Mouse (Mus musculus) c-Kit-negative CD71-positive TER-119-positive erythroid progenitor cells, embryonic 14.5 days (primary cell): ENCODE results near the gene Ccdc150.

ENCODE experiments used
- DNase-seq: peaks from one replicate; pipeline ENCODE4 v3.0.0-alpha.2; 2013; ENCODE audit warnings: low read depth, low spot score

Ccdc150 gene

GRCm38 (mm10) chr1:54250158-54250866 is at the start of gene Ccdc150:
TSS of gene Ccdc150 (plus strand) at chr1:54250683.
- peak; percentile 11 for DNase-seq

- DNase-seq, result no peak
These were observed 30.2 kb upstream of the Ccdc150 start for GRCm38 (mm10) chr1:54220273-54220672.

- no peak for DNase-seq
These were observed 7.8 kb upstream of the Ccdc150 start for GRCm38 (mm10) chr1:54242722-54243121.

DNA sequence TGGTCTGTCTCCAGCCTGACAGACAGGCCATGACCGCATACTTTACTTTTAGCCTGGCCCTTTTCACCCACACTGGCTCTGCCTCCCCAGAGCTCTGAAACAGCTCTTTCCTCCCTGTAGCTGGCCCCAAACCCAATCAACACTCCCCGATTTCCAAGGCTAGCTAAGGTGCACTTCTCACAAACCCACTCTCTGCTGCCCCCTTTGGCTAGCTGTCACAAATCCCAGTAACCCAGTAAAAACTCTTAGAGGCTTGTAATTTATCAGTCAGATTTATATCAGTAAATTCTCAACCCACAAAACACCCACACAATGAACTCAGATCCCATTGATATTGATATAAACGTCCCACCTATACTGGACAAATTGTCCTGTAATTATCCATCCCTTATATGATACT is 25.1 kb downstream of the Ccdc150 start:
- DNase-seq, result no peak

DNA sequence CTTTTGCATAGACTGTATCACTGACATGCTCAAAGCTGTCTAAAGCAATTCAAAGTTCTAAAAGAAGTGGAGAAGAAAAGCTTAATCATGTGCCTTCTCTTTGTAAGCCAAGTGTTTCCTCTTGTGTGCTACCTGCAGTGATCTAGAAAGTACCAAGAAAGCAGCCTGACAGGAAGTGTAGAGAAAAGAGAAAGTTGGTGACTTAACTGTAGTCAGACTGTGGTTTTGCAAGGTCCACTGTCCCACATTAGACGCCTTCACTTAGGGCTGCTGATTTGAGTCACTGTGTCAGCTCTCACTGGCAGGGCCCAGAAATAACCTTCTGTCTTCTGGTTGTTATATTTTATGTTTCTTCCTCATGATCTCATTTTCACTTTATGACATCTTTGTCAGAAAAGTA is 29.1 kb downstream of the Ccdc150 start:
- DNase-seq, result no peak

DNA sequence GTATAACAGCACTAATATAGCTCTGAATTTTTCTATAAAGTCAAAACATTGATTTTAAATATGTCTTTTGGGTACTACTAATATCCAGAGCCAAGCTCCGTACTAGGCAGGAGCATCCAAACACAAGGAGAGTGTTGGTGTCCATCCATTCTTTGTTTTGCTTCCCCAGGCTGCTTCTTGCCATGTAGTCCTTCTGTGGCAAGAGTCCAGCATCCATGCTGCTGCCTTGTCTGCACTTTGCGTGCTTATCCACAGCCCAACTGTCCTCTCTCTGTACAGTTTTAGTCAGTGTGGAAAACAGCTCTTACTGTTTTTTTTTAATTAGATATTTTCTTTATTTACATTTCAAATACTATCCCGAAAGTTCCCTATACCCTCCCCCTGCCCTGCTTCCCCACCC is 30.2 kb downstream of the Ccdc150 start:
- DNase-seq, result no peak

DNA sequence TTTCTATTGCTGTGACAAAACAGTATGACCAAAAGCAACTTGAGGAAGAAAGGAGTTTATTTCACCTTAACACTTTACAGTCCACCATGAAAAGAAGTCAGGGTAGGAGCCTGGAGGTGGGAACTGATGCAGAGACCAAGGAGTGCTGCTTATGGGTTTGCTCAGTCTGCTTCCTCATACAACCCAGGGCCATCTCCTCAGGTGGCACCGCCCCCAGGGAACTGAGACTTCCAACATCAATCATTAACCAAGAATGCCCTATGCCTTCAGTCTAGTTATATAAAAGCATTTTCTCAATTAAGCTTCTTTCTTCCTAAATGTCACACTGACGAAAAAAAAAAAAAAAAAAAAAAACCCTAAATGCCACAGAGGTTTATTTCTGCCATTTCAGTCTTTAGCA is 55.9 kb downstream of the Ccdc150 start:
- no peak for DNase-seq

DNA sequence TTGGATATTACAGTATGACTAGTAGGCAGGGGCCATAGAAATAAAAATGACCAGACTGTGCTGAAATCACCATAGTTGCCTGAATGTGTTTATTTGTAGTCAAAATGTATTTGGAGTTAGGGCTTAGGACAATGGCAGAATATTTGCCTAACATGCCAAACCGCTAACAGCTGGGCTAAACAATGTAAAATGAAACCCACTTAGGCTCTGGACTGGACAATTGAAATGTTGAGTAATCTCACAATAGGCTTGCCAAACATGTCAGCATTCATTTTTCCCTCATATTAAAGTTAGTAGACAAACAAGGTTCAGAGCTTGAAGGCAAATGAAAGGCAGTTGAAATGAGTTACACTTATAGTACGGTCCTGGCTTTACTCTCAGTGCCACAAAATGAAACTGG is 76.2 kb downstream of the Ccdc150 start:
- no peak for DNase-seq

GRCm38 (mm10) chr1:54327876-54328545 is 77.5 kb downstream of the Ccdc150 start:
- no peak for DNase-seq

- no peak for DNase-seq
These were observed 82.5 kb downstream of the Ccdc150 start for GRCm38 (mm10) chr1:54332988-54333387.

- DNase-seq, result no peak
These were observed 104.3 kb downstream of the Ccdc150 start for GRCm38 (mm10) chr1:54354786-54355185.

DNA sequence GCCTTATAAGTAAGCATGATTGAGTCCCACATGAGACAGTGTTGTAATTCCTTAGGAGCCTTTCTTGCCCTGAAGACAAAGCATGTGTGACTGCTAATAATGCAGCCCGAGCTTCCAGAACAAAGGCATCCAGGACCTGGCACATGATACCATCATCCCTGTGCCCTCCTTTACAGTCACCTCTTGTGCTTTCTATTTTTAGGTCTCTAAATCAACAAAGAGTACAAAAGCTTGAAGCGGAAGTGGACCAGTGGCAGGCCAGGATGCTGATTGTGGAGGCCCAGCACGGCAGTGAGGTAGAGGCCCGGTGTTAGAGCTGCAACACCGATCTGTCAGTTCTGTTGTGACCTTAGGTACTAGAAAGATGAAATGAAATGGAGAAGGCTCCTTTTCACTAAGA is 105.0 kb downstream of the Ccdc150 start:
- DNase-seq, result no peak

DNA sequence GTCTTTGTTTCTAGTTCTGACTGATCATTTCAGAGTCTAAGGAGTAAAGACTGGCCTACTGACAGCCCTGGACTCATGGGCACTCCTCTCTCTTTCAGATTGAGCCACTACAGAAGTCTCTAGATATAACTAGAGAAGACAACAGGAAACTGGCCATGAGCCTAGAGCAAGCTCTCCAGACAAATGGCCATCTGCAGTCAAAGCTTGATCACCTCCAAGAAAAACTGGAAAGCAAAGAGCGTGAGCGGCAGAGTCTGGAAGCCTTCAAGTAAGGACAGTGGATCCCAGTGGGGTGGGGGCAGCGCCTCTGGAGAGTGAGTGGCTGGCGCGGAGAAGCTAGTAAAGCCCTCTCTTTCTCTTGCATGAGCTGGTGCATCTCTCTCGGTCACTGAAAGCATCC is 106.1 kb downstream of the Ccdc150 start:
- no peak for DNase-seq

GRCm38 (mm10) chr1:54377506-54378051 is 127.1 kb downstream of the Ccdc150 start:
- no peak for DNase-seq

DNA sequence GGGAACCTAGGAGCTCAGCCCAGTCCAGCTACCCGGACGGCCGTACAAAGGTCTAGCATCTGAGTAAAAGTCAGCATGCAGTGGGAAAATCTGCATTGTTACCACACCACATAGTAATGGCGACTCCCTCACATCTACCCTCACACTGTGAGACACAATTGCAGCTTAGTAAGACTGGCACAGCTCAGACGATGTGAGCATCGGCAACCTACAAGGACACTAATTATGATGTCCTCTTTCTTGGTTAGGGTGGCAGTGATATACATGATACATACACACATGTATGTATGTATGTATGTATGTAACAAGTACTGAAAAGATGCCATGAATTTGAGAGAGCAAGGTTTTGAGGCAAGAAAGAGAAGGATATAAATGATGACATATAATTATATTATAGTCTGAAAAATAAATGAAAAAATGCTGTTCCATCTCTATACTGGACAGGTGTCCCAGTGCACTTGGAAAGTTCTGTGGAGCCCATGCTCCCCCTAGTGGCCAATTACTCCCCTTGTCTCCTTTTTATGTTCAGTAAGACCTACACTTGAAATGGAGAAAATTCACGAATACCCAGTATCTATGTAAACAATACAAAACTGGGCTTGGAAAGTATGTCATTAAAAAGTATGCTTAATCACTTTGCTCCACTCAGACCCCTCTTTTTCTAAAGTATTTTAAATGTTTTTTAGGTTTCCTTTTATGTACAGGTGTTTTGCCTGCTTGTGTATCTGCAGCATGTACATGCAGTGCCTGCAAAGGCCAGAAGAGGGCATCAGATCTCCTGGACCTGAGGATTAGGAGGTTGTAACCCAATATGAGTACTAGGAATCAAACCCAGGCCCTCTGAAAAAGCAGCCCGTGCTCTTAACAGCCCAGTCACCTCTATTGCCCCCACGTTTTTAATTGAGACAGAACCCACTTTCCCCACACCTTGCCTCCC is 130.8 kb downstream of the Ccdc150 start:
- DNase-seq, result peak; percentile 11

GRCm38 (mm10) chr1:54384221-54384620 is 133.7 kb downstream of the Ccdc150 start:
- DNase-seq, result no peak

- DNase-seq, result no peak
These were observed 152.3 kb downstream of the Ccdc150 start for GRCm38 (mm10) chr1:54402736-54403135.
